Mouse (Mus musculus): Measurements from ENCODE around the gene Adh7.

Gene Adh7

GRCm38 (mm10) chr3:138224363-138224954 lies 6.9 kb downstream of the Adh7 start:
- DNase-seq = no peak

DNA sequence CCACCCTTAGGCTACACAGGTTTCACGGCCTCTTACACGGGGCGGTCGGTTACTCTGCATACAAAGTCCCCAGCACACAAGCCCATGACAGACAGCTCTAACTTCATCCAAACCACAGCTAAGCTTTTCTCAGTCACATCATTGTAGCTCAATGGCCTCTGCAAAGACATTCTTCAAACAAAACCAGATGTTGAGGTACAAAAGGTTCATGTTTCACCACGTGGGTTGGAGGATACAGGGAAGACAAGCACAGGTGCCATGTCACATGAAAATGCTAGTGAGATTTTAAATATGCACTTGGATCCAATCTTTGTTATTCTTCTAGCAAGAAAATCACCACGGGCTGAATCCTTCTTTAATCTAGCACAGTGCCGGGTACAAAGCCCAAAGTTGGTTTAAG lies 7.8 kb downstream of the Adh7 start:
- DNase-seq = no peak

DNA sequence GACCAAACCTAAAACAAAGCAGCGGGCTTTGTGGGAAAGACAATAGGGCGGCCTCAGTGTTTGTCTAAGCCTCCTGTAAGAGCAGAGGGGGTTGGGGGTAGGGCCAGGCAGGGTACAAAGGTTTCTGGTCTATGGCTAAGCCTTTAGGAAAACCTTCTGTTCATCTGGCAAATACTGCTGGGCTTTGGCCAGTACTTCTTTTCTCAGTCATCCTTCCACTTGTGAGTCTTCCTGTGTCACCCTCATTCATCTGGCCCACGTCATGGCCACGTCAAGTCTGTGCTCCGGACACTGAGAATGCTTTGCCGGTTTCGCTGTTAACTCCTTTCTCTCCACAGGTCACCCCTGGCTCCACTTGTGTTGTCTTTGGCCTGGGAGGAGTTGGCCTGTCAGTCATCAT lies 8.3 kb downstream of the Adh7 start:
- DNase-seq = peak in 1 of 2 experiments; percentile 9

DNA sequence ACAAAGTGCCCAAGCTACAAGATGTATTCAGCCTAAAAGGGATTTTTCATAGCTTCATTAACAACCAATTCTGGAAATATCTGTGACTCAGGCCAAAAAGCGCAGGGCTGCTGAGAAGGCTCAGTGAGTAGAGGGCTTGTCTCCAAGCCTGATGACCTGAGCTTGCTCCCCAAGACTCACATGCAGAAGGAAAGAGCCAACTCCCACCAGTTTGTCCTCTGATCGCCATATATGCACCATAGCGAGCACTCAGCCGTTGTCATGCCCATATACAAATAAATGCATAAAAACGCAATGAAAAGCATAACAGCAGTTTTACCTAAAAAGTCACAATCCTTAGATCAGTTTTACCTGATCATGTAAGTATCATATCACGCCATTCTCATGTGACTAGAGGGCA lies 8.9 kb downstream of the Adh7 start:
- DNase-seq = no peak

DNA sequence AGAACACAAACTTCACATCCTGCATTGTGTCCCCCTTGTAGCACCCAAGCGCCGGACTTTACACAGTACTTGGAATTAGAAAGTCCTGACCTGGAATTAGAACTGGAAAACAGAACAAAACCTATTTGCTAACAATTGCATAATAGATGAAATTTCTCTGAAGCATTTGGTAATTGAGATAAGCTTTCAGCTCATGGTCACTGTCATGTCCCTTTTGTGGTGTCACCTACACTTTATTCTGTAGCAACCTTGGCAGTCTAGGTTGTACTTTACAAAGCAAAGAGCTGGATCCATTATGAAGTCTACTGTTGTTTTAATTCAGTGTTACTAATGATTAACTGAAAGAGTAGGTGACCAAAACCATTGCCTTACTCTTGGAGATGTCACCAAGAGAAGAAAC lies 9.5 kb downstream of the Adh7 start:
- no peak for DNase-seq

GRCm38 (mm10) chr3:138227782-138228181 lies 10.2 kb downstream of the Adh7 start:
- DNase-seq = no peak

- DNase-seq = no peak
These were observed 11.9 kb downstream of the Adh7 start for GRCm38 (mm10) chr3:138229448-138229847.

- no peak for DNase-seq
These were observed 12.7 kb downstream of the Adh7 start for GRCm38 (mm10) chr3:138230266-138230665.

GRCm38 (mm10) chr3:138231531-138231930 lies 14.0 kb downstream of the Adh7 start:
- DNase-seq = no peak

GRCm38 (mm10) chr3:138236546-138237163 lies 19.1 kb downstream of the Adh7 start:
- no peak for DNase-seq

DNA sequence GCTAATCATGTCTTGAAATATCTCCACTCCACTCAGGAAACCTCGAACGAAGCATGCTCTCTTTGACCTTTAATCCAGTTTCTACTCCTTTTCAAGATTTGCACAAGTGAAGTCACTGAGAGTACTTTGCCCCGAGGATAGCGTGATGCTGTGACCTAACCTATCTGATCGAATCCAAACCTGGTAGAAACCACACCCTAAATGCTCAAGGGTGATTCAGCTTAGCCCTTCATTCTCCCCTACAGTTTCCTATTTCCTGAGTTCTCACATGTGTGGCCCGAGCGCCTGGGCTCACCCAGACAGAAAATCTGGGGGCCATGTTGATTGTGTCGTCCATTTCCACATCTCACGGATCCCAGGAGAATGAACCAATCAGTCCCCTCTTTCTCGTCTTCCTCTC lies 20.5 kb downstream of the Adh7 start:
- no peak for DNase-seq

DNA sequence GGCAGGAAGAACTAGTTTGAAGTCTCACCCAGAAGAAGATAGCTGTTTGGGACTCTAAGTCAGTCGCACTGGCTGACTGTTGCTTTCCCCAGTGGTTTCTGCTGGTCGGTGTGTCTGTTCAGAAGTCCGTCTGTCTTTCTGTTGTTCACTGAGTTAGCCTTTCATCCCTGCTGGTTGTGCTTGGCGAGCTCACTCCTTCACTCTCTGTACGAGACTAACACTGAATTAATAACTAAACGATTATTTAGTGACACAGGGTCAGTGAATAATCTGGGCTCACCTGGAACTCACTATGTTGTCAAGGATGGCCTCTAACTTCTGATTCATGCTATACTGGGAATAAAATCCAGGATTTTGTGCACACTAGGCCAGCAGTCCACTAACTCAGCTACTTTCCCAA lies 21.9 kb downstream of the Adh7 start:
- no peak for DNase-seq

DNA sequence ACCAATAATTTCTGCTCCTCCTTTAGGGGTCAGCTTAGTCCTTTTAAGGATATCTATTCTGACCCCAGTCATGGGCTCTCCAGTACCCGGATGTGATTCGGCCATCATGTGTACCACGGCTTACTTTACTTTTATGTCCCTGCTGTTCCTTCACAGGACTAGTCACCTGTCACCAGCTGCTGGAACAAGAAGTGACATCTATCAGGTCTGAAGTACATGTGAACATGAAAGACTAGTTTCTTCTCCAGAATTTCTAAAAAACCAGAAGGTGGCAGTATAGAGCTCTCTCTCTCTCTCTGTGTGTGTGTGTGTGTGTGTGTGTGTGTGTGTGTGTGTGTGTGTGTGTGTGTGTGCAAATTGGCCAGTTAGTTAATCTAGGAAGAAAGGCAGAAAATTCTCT lies 22.9 kb downstream of the Adh7 start:
- DNase-seq = no peak

DNA sequence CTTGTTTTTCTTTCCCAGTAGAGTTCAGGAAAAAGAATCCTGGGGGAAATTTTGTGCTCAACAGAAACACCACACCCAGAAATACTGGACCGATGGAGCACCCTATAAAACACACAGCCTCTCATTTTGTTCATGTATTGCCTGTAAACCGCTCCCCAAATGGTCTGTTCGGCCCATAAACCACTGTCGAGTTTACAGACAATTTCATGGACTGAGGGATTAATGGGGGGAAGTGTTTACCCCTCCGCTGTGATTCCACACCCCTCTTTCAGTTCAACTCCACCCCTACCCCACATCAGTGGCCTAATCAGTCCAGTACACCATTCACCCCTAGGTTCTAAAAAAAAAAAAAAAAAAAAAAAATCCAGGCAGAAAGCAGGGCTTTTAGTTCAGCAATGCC lies 23.4 kb downstream of the Adh7 start:
- no peak for DNase-seq

- DNase-seq = no peak
These were observed 23.8 kb downstream of the Adh7 start for GRCm38 (mm10) chr3:138241371-138241770.

GRCm38 (mm10) chr3:138242021-138242726 lies 24.6 kb downstream of the Adh7 start:
- DNase-seq = no peak

DNA sequence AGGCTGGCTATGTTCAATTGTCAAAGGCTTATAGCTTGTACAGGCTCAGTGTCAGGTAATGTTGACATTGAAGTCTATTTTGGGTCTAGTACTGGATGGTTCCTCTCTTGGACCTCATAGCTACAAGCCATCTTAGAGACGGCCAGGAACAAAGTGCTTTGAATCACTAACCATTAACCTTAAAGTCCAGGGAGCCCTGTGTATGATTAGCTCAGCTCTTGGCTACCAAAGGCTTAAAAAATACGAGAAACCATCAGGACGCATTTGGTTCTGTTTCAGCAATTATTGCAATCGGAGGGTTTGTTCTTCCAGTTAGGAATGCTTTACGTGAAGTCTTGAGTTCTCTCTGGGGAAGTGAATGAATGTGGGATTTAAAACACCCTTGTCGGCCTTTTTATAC lies 25.4 kb downstream of the Adh7 start:
- no peak for DNase-seq

- DNase-seq = no peak
These were observed 26.8 kb downstream of the Adh7 start for GRCm38 (mm10) chr3:138244338-138244874.

DNA sequence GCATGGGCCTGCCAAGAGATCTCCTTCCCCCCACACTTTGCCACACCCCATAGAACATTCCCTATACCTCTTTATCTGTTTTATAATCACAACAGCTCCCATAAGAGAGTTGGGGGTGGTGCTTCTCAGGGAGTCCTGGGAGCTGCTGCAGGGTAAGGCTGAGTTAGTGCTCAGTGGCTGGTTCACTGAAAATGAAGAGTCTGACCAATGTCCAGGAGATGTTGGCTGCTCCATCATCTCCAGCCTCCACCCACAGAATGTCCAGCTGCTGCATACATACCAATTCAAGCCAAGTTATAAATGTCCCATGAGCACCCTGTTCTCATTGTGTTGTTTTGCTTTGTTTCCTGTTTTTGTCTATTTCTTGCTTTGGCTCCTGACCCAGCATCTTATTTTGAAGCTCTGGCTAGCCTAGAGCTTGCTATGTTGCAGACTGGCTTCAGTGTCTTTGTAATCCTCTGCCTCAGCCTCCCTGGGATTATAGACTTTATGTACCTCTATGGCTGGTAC lies 29.0 kb downstream of the Adh7 start:
- DNase-seq = no peak

- no peak for DNase-seq
These were observed 29.7 kb downstream of the Adh7 start for GRCm38 (mm10) chr3:138247241-138247640.

DNA sequence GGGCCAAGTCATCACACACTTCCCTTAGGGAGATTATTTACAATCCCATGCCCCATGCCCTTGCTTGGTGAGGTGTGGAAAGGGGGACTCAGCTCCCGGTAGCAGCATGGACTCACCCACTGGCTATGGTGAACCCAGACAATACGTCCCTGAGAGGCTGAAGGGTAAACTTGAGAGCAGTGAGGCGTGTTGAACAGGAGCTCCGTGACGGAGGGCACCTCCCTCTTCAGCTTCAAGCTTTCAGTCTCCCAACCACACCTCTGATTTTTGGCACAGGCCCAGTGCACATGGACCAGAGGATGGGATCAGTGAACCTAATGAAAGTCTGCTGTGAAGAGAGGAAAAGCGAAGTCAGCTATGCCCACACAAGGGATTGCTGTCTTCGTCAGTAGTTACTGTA lies 30.5 kb downstream of the Adh7 start:
- no peak for DNase-seq

GRCm38 (mm10) chr3:138248746-138249145 lies 31.2 kb downstream of the Adh7 start:
- DNase-seq = no peak

DNA sequence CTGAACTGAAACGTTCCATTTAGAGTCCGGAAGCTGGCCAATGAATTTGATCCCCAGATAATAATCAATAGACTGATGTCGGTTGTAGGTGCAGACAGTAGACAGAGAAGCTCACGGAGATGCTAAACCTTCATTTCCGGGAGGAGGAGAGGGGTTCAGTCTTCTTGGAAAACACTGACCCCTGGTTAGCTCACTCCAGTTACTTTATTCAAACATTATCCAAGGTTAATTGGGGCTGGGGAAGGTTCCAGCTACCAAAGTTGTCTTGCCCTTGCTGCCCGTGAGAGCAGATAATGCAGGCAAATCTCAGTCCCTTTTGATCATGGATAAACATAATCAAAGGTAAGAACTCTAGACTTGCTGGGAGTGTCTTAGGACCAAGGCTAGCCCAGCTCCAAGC lies 33.6 kb downstream of the Adh7 start:
- DNase-seq = no peak

GRCm38 (mm10) chr3:138254205-138254604 lies 36.6 kb downstream of the Adh7 start:
- no peak for DNase-seq
